In the genomic region with DNA sequence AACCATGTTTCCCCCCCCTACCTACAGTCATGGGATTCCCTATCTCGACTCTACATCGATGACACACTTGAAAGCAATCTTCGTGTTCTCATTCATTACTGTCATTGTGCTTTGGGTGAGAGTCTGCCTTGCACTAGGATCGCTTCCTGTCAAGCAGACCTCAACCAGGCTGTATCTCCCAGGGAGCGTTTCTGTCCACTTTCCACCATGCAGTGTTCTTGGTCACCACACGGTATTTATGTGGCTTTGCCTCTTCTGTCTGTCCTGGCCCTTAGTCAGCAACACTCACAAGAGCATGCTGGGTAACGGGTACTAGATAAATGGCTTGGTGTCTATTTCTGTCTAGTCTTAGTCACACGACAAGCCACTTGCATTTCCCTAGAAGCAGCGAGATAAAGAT, we compare ENCODE assay signal across 18 mouse cellular contexts. TPM values are rescaled to one million over a fixed set of nuclear protein-coding genes. Genes with fewer than 3 reads are reported as not detected.
A peak's percentile ranks its signal among the peaks of the same experiment; 100 is the strongest.
DNase-seq lines count a peak whose midpoint lies in the region; ATAC-seq lines count a peak whose summit lies in the region.
"Had no signal": no experiment of that assay in that cellular context is flagged by ENCODE, and none has a peak within 500 bp of the region (broad histone marks: within the 10 kb centered on the region; RNA-seq: fewer than 3 reads in every experiment).

No protein-coding gene starts in this region.

- no peak for DNase-seq in frontal cortex, postnatal 36 days (ENCODE audit: low spot score in 2 of 2)
- peak; percentile 30 for DNase-seq in thymus, postnatal 25 days
- no peak for DNase-seq in thymus, postnatal 4 days
- peak; percentile 48 to 59 for DNase-seq in natural killer cell, adult 2 months (ENCODE audit: low spot score in 2 of 2)
- no peak for DNase-seq in spleen, postnatal 36 days (ENCODE audit: low spot score in 2 of 2)
- DNase-seq in left cerebral cortex, adult 9 months (ENCODE audit: low spot score in 2 of 2), result no peak
- DNase-seq: adrenal gland, postnatal 25 days; cerebellum, adult 9-10 months; gastrocnemius, postnatal 14 days; kidney, postnatal 4 days; layer of hippocampus, adult 9-11 months; left cerebral cortex, postnatal 4 days; right cerebral cortex, postnatal 4 days had no signal

- 0 out of 2 replicates have a peak, but pooled peaks have one; percentile 14 for ATAC-seq in frontal cortex, adult (ENCODE audit: low TSS enrichment)
- peak; percentile 69 for ATAC-seq in inflammation-experienced regulatory T-cells, adult 6 months
- ATAC-seq: forebrain, embryonic 15.5 days; intestine, postnatal 0 days; midbrain, embryonic 13.5 days had no signal

RNA-seq across cellular contexts. Expression of a gene that starts 29.0 kb away (rescaled TPM):
- polyA plus RNA-seq in inflammation-experienced regulatory T-cells, adult 6 months (2017; shearing (Covaris generic)), result under 1 TPM in 1 of 3 experiments, not detected in 2; 0.34 TPM

RNA-seq across cellular contexts. Expression of a gene that starts 29.3 kb away (rescaled TPM):
- polyA plus RNA-seq in inflammation-experienced regulatory T-cells, adult 6 months (2017; shearing (Covaris generic)), result 100 to 1,000 TPM; 630 to 948 (median 795) TPM

Comparison
In these comparisons a context has a peak if more than half of its experiments do, and no peak if none do; other contexts are left out.
1. DNase-seq: peak in thymus, postnatal 25 days (single experiment) and natural killer cell, adult 2 months (2 of 2); none in frontal cortex, postnatal 36 days (0 of 2), thymus, postnatal 4 days (single experiment), spleen, postnatal 36 days (0 of 2) and left cerebral cortex, adult 9 months (0 of 2).